Mouse (Mus musculus): Measurements from ENCODE around the gene Ube2q1.

DNA sequence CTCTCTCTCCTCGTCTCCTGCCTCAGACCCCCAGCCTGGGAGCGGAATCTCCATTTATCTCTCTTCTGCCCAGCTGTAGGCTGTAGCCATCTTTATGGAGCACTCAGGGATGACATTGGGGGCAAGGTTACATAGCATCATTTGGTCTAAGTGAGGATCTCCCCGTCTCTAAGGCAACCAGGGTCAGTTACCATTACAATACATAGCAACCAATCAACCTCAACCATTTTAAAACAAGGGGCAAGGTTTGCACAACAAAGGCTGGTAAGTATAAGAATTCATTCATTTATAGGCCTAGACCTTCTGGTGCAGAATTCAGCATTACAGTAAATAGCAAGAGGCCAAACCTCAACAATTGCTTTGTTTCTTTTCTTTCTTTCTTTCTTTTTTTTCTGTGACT, 52.9 kb downstream of the Ube2q1 start:
- TF ChIP-seq CTCF (IDR thresholded peaks at IDR 0.05; ENCODE audit: extremely low read depth, insufficient read depth, low read length) (no peak), POLR2A (IDR thresholded peaks at IDR 0.05; ENCODE audit: extremely low read depth, insufficient read depth, low read length) (no peak)

Data from cortical plate, adult 2 months (tissue).